Mouse (Mus musculus): ENCODE data around the gene Gldn. TPM values are rescaled to one million over a fixed set of nuclear protein-coding genes. Genes with fewer than 3 reads are reported as not detected.

Gldn gene
- polyA plus RNA-seq, 1 experiment = not detected

GRCm38 (mm10) chr9:54299389-54299788 is 13.1 kb downstream of the Gldn start:
- H3K79me2 ChIP-seq (ENCODE audit: control insufficient read depth, insufficient read depth) = no peaks in the 10 kb centered on the region
- no peak overlapping the region for H3K4me3 ChIP-seq
- H3K4me2 ChIP-seq (ENCODE audit: low read depth) = no peak overlapping the region
- H3K27me3 ChIP-seq (ENCODE audit: control insufficient read depth, insufficient read depth, insufficient read length) = no peaks in the 10 kb centered on the region
- no peak overlapping the region for H3ac ChIP-seq (ENCODE audit: control insufficient read depth, insufficient read length)
- no peaks in the 10 kb centered on the region for H3K36me3 ChIP-seq (ENCODE audit: control insufficient read depth, insufficient read depth)
- TF ChIP-seq TCF12 (IDR thresholded peaks at IDR 0.05; ENCODE audit: insufficient read depth, poor library complexity, severe bottlenecking) = no peak
- no peak for TF ChIP-seq MYOG (IDR thresholded peaks at IDR 0.05; ENCODE audit: control insufficient read depth in 1 of 3, insufficient read depth in 1 of 3, insufficient read length in 2 of 3, low read depth in 2 of 3)
- TF ChIP-seq E2F4 (IDR thresholded peaks at IDR 0.05; ENCODE audit: insufficient read depth) = no peak
- no peak for TF ChIP-seq SRF (IDR thresholded peaks at IDR 0.05; ENCODE audit: control insufficient read depth, insufficient read length, low read depth)
- no peak for TF ChIP-seq MAX (IDR thresholded peaks at IDR 0.05; ENCODE audit: low read depth)

GRCm38 (mm10) chr9:54299792-54300191 is 13.5 kb downstream of the Gldn start:
- H3K4me3 ChIP-seq = no peak overlapping the region
- no peak overlapping the region for H3ac ChIP-seq (ENCODE audit: control insufficient read depth, insufficient read length)
- H3K36me3 ChIP-seq (ENCODE audit: control insufficient read depth, insufficient read depth) = no peaks in the 10 kb centered on the region
- no peak overlapping the region for H3K4me2 ChIP-seq (ENCODE audit: low read depth)
- H3K27me3 ChIP-seq (ENCODE audit: control insufficient read depth, insufficient read depth, insufficient read length) = no peaks in the 10 kb centered on the region
- no peak for TF ChIP-seq REST (IDR thresholded peaks at IDR 0.05; ENCODE audit: insufficient read depth, insufficient read length)
- no peak for TF ChIP-seq E2F4 (IDR thresholded peaks at IDR 0.05; ENCODE audit: insufficient read depth)
- no peak for TF ChIP-seq POLR2A (IDR thresholded peaks at IDR 0.05; ENCODE audit: insufficient read length, low read depth)
- no peak for TF ChIP-seq SRF (IDR thresholded peaks at IDR 0.05; ENCODE audit: control insufficient read depth, insufficient read length, low read depth)
- H3K79me2 ChIP-seq (ENCODE audit: control insufficient read depth, insufficient read depth) = no peaks in the 10 kb centered on the region

GRCm38 (mm10) chr9:54301255-54301654 is 15.0 kb downstream of the Gldn start:
- TF ChIP-seq POLR2A (IDR thresholded peaks at IDR 0.05; ENCODE audit: insufficient read length, low read depth) (no peak), MAX (IDR thresholded peaks at IDR 0.05; ENCODE audit: low read depth) (no peak)
- no peaks in the 10 kb centered on the region for H3K79me2 ChIP-seq (ENCODE audit: control insufficient read depth, insufficient read depth)
- H3ac ChIP-seq (ENCODE audit: control insufficient read depth, insufficient read length) = no peak overlapping the region
- H3K27me3 ChIP-seq (ENCODE audit: control insufficient read depth, insufficient read depth, insufficient read length) = no peaks in the 10 kb centered on the region
- no peaks in the 10 kb centered on the region for H3K36me3 ChIP-seq (ENCODE audit: control insufficient read depth, insufficient read depth)
- H3K4me2 ChIP-seq (ENCODE audit: low read depth) = no peak overlapping the region
- H3K4me3 ChIP-seq = no peak overlapping the region

DNA sequence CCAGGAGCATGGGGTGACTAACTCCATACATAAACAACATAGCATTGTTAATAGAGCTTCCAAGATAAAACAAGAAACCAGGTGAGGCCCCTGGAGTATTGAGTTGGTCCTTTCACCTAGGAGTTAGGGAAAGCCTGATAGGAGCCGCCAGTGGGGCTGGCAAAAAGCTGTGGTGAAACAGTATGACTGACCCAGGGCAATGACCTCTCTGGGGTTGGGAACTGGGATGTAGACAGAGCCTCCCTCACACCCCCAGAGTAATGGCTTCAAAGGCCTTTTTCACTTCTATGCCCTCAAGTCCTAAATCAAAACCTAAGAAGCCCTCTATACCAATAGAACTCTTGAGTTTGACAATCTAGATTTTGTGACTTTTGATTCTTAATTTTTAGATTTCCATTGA is 21.9 kb downstream of the Gldn start:
- H3K4me2 ChIP-seq (ENCODE audit: low read depth) = no peak overlapping the region
- H3K4me3 ChIP-seq = no peak overlapping the region
- H3K27me3 ChIP-seq (ENCODE audit: control insufficient read depth, insufficient read depth, insufficient read length) = no peaks in the 10 kb centered on the region
- no peak overlapping the region for H3ac ChIP-seq (ENCODE audit: control insufficient read depth, insufficient read length)
- H3K36me3 ChIP-seq (ENCODE audit: control insufficient read depth, insufficient read depth) = no peaks in the 10 kb centered on the region
- H3K79me2 ChIP-seq (ENCODE audit: control insufficient read depth, insufficient read depth) = no peaks in the 10 kb centered on the region
- no peak for TF ChIP-seq MYOG (IDR thresholded peaks at IDR 0.05; ENCODE audit: control insufficient read depth in 1 of 3, insufficient read depth in 1 of 3, insufficient read length in 2 of 3, low read depth in 2 of 3)
- TF ChIP-seq TCF3 (IDR thresholded peaks at IDR 0.05; ENCODE audit: insufficient read length, low read depth) = no peak
- no peak for TF ChIP-seq CEBPB (IDR thresholded peaks at IDR 0.05; ENCODE audit: insufficient read depth, poor library complexity, severe bottlenecking)
- no peak for TF ChIP-seq POLR2AphosphoS2 (IDR thresholded peaks at IDR 0.05; ENCODE audit: insufficient read length, low read depth)
- no peak for TF ChIP-seq MYOD1 (IDR thresholded peaks at IDR 0.05; ENCODE audit: control insufficient read depth in 1 of 3, insufficient read length in 2 of 3, low read depth in 2 of 3)
- no peak for TF ChIP-seq E2F4 (IDR thresholded peaks at IDR 0.05; ENCODE audit: insufficient read depth)
- TF ChIP-seq TCF12 (IDR thresholded peaks at IDR 0.05; ENCODE audit: insufficient read depth, poor library complexity, severe bottlenecking) = no peak
- no peak for TF ChIP-seq MAX (IDR thresholded peaks at IDR 0.05; ENCODE audit: low read depth)
- TF ChIP-seq SRF (IDR thresholded peaks at IDR 0.05; ENCODE audit: control insufficient read depth, insufficient read length, low read depth) = no peak
- no peak for TF ChIP-seq POLR2A (IDR thresholded peaks at IDR 0.05; ENCODE audit: insufficient read length, low read depth)
- TF ChIP-seq REST (IDR thresholded peaks at IDR 0.05; ENCODE audit: insufficient read depth, insufficient read length) = no peak
- TF ChIP-seq USF1 (IDR thresholded peaks at IDR 0.05; ENCODE audit: low read depth) = no peak

GRCm38 (mm10) chr9:54308751-54309358 is 22.6 kb downstream of the Gldn start:
- Histone ChIP-seq H3K36me3 (ENCODE audit: control insufficient read depth, insufficient read depth) (no peaks in the 10 kb centered on the region), H3K79me2 (ENCODE audit: control insufficient read depth, insufficient read depth) (no peaks in the 10 kb centered on the region), H3K4me3 (no peak overlapping the region), H3K27me3 (ENCODE audit: control insufficient read depth, insufficient read depth, insufficient read length) (no peaks in the 10 kb centered on the region), H3K4me2 (ENCODE audit: low read depth) (no peak overlapping the region), H3ac (ENCODE audit: control insufficient read depth, insufficient read length) (no peak overlapping the region)
- no peak for TF ChIP-seq POLR2A (IDR thresholded peaks at IDR 0.05; ENCODE audit: insufficient read length, low read depth)
- TF ChIP-seq TCF12 (IDR thresholded peaks at IDR 0.05; ENCODE audit: insufficient read depth, poor library complexity, severe bottlenecking) = no peak
- TF ChIP-seq CEBPB (IDR thresholded peaks at IDR 0.05; ENCODE audit: insufficient read depth, poor library complexity, severe bottlenecking) = no peak
- TF ChIP-seq E2F4 (IDR thresholded peaks at IDR 0.05; ENCODE audit: insufficient read depth) = no peak
- TF ChIP-seq MAX (IDR thresholded peaks at IDR 0.05; ENCODE audit: low read depth) = no peak
- TF ChIP-seq MYOG (IDR thresholded peaks at IDR 0.05; ENCODE audit: control insufficient read depth in 1 of 3, insufficient read depth in 1 of 3, insufficient read length in 2 of 3, low read depth in 2 of 3) = no peak
- TF ChIP-seq SRF (IDR thresholded peaks at IDR 0.05; ENCODE audit: control insufficient read depth, insufficient read length, low read depth) = no peak
- no peak for TF ChIP-seq REST (IDR thresholded peaks at IDR 0.05; ENCODE audit: insufficient read depth, insufficient read length)
- TF ChIP-seq USF1 (IDR thresholded peaks at IDR 0.05; ENCODE audit: low read depth) = no peak
- TF ChIP-seq MYOD1 (IDR thresholded peaks at IDR 0.05; ENCODE audit: control insufficient read depth in 1 of 3, insufficient read length in 2 of 3, low read depth in 2 of 3) = no peak
- no peak for TF ChIP-seq POLR2AphosphoS2 (IDR thresholded peaks at IDR 0.05; ENCODE audit: insufficient read length, low read depth)
- TF ChIP-seq TCF3 (IDR thresholded peaks at IDR 0.05; ENCODE audit: insufficient read length, low read depth) = no peak
